Mouse (Mus musculus) heart, embryonic 14.5 days (tissue): ENCODE data around the gene Spdl1. TPM values are rescaled to one million over a fixed set of nuclear protein-coding genes. Genes with fewer than 3 reads are reported as not detected.

Experiments used
- ATAC-seq: fragments of 200-750 bp; cut with Nextera tagmentation; 2 replicates; pipeline ENCODE4 v1.8.0; 2017; ENCODE audit warnings: low read depth, moderate TSS enrichment; ENCODE audit not compliant: insufficient number of reproducible peaks, insufficient read depth, low FRiP score
- H3K27ac ChIP-seq, 2 experiments: fragments of 200-500 bp in 1 of 2; fragments of 300-500 bp in 1 of 2; sonication (generic) in 1 of 2; replicated peaks in 1 of 2; 2 replicates each; pipeline ENCODE4 v1.5.1; 2012 to 2014; ENCODE audit warnings: low read depth in 2 of 2, low read length in 2 of 2, control low read depth in 1 of 2, mild to moderate bottlenecking in 1 of 2, mixed read lengths in 1 of 2; ENCODE audit not compliant: control insufficient read depth in 1 of 2, insufficient read depth in 1 of 2
- H3K27me3 ChIP-seq: fragments of 300-500 bp; sonication (generic); 2 replicates; pipeline ENCODE4 v1.6.1; 2014; ENCODE audit warnings: mild to moderate bottlenecking, low read length, control low read depth; ENCODE audit not compliant: control insufficient read depth, insufficient read depth
- H3K36me3 ChIP-seq: fragments of 300-500 bp; sonication (generic); 2 replicates; pipeline ENCODE4 v1.6.1; 2014; ENCODE audit warnings: mild to moderate bottlenecking, control low read depth, low read length, mixed read lengths; ENCODE audit not compliant: control insufficient read depth, insufficient read depth
- H3K4me1 ChIP-seq, 2 experiments: fragments of 200-500 bp in 1 of 2; fragments of 300-500 bp in 1 of 2; sonication (generic) in 1 of 2; 2 replicates each; pipeline ENCODE4 v1.6.1; 2012 to 2014; ENCODE audit warnings: low read length in 2 of 2, control low read depth in 1 of 2, mixed read lengths in 1 of 2; ENCODE audit not compliant: control insufficient read depth in 2 of 2, insufficient read depth in 2 of 2
- H3K4me2 ChIP-seq: fragments of 300-500 bp; sonication (generic); 2 replicates; pipeline ENCODE4 v1.6.1; 2014; ENCODE audit warnings: mild to moderate bottlenecking, low read length
- H3K4me3 ChIP-seq, 2 experiments: fragments of 200-500 bp in 1 of 2; fragments of 300-500 bp in 1 of 2; sonication (generic) in 1 of 2; 2 replicates each; pipeline ENCODE4 v1.5.1; 2012 to 2014; ENCODE audit warnings: low read length in 2 of 2, mild to moderate bottlenecking in 2 of 2, control low read depth in 1 of 2, low read depth in 1 of 2, moderate library complexity in 1 of 2; ENCODE audit not compliant: control insufficient read depth in 1 of 2, insufficient read depth in 1 of 2
- H3K9ac ChIP-seq: fragments of 300-500 bp; sonication (generic); 2 replicates; pipeline ENCODE4 v1.6.1; 2014; ENCODE audit warnings: mild to moderate bottlenecking, low read length
- H3K9me3 ChIP-seq: fragments of 300-500 bp; sonication (generic); 2 replicates; pipeline ENCODE4 v1.6.1; 2016; ENCODE audit warnings: low read length, control low read depth; ENCODE audit not compliant: control insufficient read depth
- WGBS: fragments of 180-500 bp; shearing (Covaris S2); extraction: QIAGEN DNeasy Blood & Tissue Kit; methylation state at CpG from one replicate; pipeline ENCODE4 v1.1.7; 2014; 5-methylcytosine and 5-hydroxymethylcytosine counted together
- polyA plus RNA-seq: library from polyadenylated mRNA; unstranded; fragments of >200 nt; fragmentation: Nextera tagmentation; extraction: Ambion mirVana; gene quantifications from 2 replicates; pipeline ENCODE4 v1.2.1, GENCODE M21; 2014

Gene Spdl1
- polyA plus RNA-seq, 1 experiment from 2014 or later: 13.1 TPM

GRCm38 (mm10) chr11:34839051-34839450, 5.6 kb upstream of the Spdl1 start:
- no peak for ATAC-seq
- no peak overlapping the region for H3K4me2 ChIP-seq
- no peaks in the 10 kb centered on the region for H3K27me3 ChIP-seq
- H3K9me3 ChIP-seq: no peaks in the 10 kb centered on the region
- no peak overlapping the region for H3K4me3 ChIP-seq
- H3K4me1 ChIP-seq: peaks cover 2 to 6% of the 10 kb centered on the region in 2 experiments; a peak in 3 of 4 replicates
- 44% methylated on average over 4 of the region's 4 CpGs for WGBS
- no peaks in the 10 kb centered on the region for H3K36me3 ChIP-seq
- no peak overlapping the region for H3K27ac ChIP-seq
- H3K9ac ChIP-seq: no peak overlapping the region

GRCm38 (mm10) chr11:34836272-34836671, 2.8 kb upstream of the Spdl1 start:
- ATAC-seq: no peak
- Histone ChIP-seq H3K36me3 (no peaks in the 10 kb centered on the region), H3K4me2 (no peak overlapping the region), H3K27me3 (no peaks in the 10 kb centered on the region), H3K4me1 (peaks cover 7 to 12% of the 10 kb centered on the region in 2 experiments), H3K4me3 (no peak overlapping the region), H3K9ac (no peak overlapping the region), H3K27ac (no peak overlapping the region), H3K9me3 (no peaks in the 10 kb centered on the region)
- 40% methylated on average over 2 of the region's 2 CpGs for WGBS

- no peak overlapping the region for H3K27ac ChIP-seq
- ATAC-seq: no peak
- H3K9me3 ChIP-seq: no peaks in the 10 kb centered on the region
- H3K4me1 ChIP-seq: peaks cover 7 to 12% of the 10 kb centered on the region in 2 experiments
- peak overlapping the region; percentile 51 to 96 for H3K4me3 ChIP-seq
- peak overlapping the region; percentile 92 for H3K4me2 ChIP-seq
- H3K27me3 ChIP-seq: no peaks in the 10 kb centered on the region
- WGBS: 14% methylated on average over 4 of the region's 5 CpGs
- peaks cover 30% of the 10 kb centered on the region for H3K36me3 ChIP-seq
- H3K9ac ChIP-seq: peak overlapping the region; percentile 83
Observed at GRCm38 (mm10) chr11:34832678-34833077, 763 bp downstream of the Spdl1 start.

- H3K4me2 ChIP-seq: no peak overlapping the region
- H3K27ac ChIP-seq: no peak overlapping the region
- no peaks in the 10 kb centered on the region for H3K9me3 ChIP-seq
- no peaks in the 10 kb centered on the region for H3K27me3 ChIP-seq
- no peak overlapping the region for H3K4me3 ChIP-seq
- H3K36me3 ChIP-seq: peaks cover 59% of the 10 kb centered on the region
- ATAC-seq: no peak
- no peak overlapping the region for H3K9ac ChIP-seq
- H3K4me1 ChIP-seq: peaks cover 5% of the 10 kb centered on the region in 2 experiments; a peak in 3 of 4 replicates
- 90% methylated on average over 3 of the region's 3 CpGs for WGBS
Observed at GRCm38 (mm10) chr11:34827803-34828202, 5.6 kb downstream of the Spdl1 start.

- peaks cover 66% of the 10 kb centered on the region for H3K36me3 ChIP-seq
- no peaks in the 10 kb centered on the region for H3K4me1 ChIP-seq
Observed at GRCm38 (mm10) chr11:34826940-34827339, 6.5 kb downstream of the Spdl1 start.

GRCm38 (mm10) chr11:34824791-34825190, 8.7 kb downstream of the Spdl1 start:
- no peak for ATAC-seq
- H3K36me3 ChIP-seq: peaks cover 76% of the 10 kb centered on the region
- no peak overlapping the region for H3K4me3 ChIP-seq
- H3K27ac ChIP-seq: no peak overlapping the region
- no peaks in the 10 kb centered on the region for H3K27me3 ChIP-seq
- H3K4me1 ChIP-seq: no peaks in the 10 kb centered on the region
- WGBS: 88% methylated on average over 4 of the region's 4 CpGs
- H3K4me2 ChIP-seq: no peak overlapping the region
- H3K9me3 ChIP-seq: no peaks in the 10 kb centered on the region
- H3K9ac ChIP-seq: no peak overlapping the region

More at GRCm38 (mm10) chr11:34826940-34827339, 6.5 kb downstream of the Spdl1 start:
- no peak overlapping the region for H3K27ac ChIP-seq
- H3K9ac ChIP-seq: no peak overlapping the region
- H3K27me3 ChIP-seq: no peaks in the 10 kb centered on the region
- no peak for ATAC-seq
- H3K4me3 ChIP-seq: no peak overlapping the region
- WGBS: 88% methylated on average over 2 of the region's 2 CpGs
- H3K9me3 ChIP-seq: no peaks in the 10 kb centered on the region
- no peak overlapping the region for H3K4me2 ChIP-seq

GRCm38 (mm10) chr11:34814767-34815166, 18.7 kb downstream of the Spdl1 start:
- Histone ChIP-seq H3K4me3 (no peak overlapping the region), H3K4me1 (no peaks in the 10 kb centered on the region), H3K27ac (no peak overlapping the region), H3K4me2 (no peak overlapping the region), H3K9ac (no peak overlapping the region), H3K36me3 (peaks cover 80% of the 10 kb centered on the region), H3K9me3 (no peaks in the 10 kb centered on the region), H3K27me3 (no peaks in the 10 kb centered on the region)
- WGBS: 19% methylated on average over 2 of the region's 2 CpGs
- no peak for ATAC-seq

- 92% methylated on average over 6 of the region's 6 CpGs for WGBS
- Histone ChIP-seq H3K9me3 (no peaks in the 10 kb centered on the region), H3K4me1 (no peaks in the 10 kb centered on the region), H3K36me3 (peaks cover 81% of the 10 kb centered on the region), H3K27me3 (no peaks in the 10 kb centered on the region), H3K4me3 (no peak overlapping the region), H3K9ac (no peak overlapping the region), H3K4me2 (no peak overlapping the region), H3K27ac (no peak overlapping the region)
- ATAC-seq: no peak
Observed at GRCm38 (mm10) chr11:34814319-34814718, 19.1 kb downstream of the Spdl1 start.
